Mouse (Mus musculus): ENCODE results near the gene Mettl18. TPM values are rescaled to one million over a fixed set of nuclear protein-coding genes. Genes with fewer than 3 reads are reported as not detected.
A peak's percentile ranks its signal among the peaks of the same experiment; 100 is the strongest.
"Not testable (repeated sequence)": the region's sequence is repeated elsewhere in the genome, so short reads cannot be mapped to it uniquely, and the experiment has no call there.

Gene Mettl18
- total RNA-seq (2021), result 1 to 10 TPM; 4.1 to 4.5 TPM

DNA sequence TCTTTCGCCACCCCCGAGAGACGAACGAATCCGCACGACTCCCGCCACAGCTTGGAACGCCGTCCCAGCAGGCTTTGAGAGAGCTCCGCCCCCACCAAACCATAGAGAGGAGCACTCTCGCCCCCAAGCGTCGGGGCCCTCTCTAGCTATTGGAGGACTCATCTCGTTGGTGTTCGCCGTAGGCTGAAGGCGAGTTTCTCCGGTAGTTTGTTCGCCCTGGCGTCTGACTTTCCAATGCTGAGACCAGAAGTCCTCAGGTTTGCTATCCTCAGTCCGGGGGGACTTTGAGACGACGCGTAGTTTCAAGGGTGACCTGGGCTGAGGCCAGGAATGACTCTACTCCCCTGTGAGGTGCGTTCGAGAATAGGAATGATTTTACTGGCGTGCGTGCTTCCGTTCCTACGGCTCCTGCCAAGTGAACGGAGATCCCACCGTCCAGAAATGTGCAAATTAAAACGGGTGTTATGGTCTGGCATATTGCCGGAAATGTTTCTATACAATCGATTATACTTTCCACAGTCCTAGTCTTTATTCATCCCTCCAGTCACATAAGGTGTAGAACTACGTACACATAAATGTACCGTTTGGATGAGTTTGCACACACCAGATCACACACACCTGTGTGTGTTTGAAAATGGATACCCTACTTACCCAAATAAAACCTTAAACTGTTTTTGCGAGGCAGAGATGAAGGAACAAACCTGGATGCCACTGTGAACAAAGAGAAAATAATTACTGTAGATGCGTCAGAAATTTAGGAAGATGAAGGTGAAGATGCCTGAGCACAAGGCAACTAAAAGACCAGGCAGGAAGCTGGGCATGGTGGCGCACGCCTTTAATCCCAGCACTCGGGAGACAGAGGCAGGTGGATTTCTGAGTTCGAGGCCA, at the start of gene Mettl18, which contains the start of gene BC055324:
TSS of gene Mettl18 (plus strand) at position 169 of the 888 bp plus-strand sequence.
TSS of gene BC055324 (minus strand) at position 76 of the 888 bp plus-strand sequence.
- DNase-seq, result peak; percentile 87 to 92
- intact Hi-C loops (cut with DNase I), result loop anchor here (5.0 to 10.0 kb wide), 2 partner anchors 63 to 220 kb away; partner anchors contain the start of gene Kifap3

DNA sequence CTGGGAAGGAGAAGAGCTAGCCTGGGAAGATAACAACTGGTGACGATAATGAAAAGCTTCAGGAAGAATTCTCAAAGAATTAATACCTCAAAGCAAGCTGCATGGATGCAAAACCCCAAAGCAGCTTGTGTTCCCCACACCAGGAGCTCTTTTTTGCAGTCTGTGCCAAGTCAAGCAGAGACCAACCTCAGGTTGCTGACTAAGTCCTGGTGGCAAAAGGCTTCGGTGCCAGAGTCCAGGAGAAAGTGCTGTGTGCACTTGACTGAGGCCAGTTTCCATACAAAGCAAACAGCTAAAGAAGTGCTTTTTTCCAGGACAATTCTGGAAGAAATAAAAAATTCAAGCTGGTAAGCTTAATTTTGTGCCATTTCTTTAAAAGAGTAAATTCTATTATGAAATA, 41.3 kb upstream of the Mettl18 start:
- intact Hi-C loops (cut with DNase I), result no loop called here
- no peak for DNase-seq

DNA sequence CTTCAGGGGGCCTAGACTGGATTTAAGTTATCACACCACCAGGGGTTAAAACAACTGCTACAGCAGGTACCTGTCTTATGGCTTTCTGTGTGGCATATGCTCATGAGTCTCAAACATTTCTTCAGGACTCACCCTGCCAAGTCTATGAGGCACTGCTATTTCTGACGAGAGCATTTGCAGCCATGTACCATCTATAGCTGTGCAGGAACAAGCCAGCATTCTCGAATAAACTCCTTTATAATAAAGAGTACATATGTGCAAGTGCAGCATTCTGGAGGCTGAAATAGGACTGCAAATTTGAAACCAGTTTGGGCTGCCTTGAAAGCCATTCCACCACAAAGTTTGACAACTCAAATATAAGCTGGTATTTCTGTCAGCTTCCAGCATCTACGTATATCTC, 36.7 kb upstream of the Mettl18 start:
- DNase-seq, result no peak
- intact Hi-C loops (cut with DNase I), result no loop called here

DNA sequence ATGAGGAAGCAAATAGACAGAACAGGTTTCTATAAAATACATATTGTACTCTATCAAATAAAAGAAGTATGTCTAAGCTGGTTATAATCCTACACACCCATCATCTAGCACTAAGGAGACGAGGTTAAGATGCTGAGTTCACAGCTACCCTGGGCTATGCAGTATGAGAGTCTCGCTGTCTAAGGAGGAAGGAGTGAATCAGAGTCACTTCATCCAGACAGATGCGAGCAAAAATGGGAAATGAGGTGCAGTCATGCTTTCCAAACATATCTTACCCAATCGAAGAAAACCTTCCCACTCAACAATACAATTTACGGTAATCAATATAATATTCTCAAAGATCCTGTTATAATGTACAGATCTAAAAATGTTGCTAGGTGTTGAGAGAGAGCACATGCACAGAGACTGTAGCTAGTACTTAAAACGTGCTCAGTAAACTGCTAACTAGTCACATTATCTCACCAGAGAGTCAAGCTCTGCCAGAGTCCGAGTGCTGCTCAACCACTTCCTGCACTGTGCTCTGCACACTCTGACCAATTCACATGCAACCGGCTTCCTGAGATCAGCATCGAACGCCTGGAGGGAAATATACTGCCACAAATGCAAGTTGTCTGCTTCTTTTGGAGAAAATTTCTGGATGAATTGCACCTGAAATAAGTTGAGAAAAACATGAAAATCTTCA, 30.5 kb upstream of the Mettl18 start:
- no peak for DNase-seq
- intact Hi-C loops (cut with DNase I), result no loop called here

DNA sequence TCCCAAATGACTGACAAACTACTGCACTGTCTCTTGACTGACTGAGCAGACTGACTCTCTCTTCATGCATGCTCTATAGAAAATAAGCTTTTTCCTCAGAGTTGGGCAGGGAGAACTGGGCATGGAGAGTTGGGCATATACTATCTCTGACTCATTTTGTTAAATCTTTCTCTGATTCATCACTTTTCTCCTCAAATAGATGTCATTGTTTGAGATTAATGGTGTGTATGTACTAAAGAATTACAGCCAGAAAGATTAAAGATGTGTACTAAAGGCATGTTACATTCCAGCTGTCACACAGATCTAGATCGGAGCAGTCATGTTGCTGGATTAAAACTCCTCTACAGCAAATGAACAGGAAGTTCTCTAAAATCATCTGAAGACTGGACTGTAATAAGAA, 20.2 kb upstream of the Mettl18 start:
- intact Hi-C loops (cut with DNase I), result no loop called here

DNA sequence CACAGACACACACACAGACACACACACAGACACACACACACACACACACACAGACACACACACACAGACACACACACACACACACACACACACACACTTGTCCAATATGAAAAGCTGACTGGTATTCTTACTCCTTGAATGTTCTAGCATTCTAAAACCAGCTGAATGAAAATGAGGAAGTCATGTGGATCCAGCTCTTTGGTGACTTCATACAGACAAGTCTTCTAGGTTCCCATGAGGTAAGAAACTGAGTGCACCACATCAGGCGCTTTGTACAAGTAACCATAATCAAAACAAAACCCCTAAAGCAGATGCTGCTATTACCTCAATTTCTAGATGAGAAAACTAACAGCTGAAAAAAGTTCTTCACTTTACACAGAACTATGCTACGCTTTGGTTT, 19.6 kb upstream of the Mettl18 start:
- DNase-seq, result no peak
- intact Hi-C loops (cut with DNase I), result no loop called here

More for the DNA sequence above, 20.2 kb upstream of the Mettl18 start:
- no peak for DNase-seq

DNA sequence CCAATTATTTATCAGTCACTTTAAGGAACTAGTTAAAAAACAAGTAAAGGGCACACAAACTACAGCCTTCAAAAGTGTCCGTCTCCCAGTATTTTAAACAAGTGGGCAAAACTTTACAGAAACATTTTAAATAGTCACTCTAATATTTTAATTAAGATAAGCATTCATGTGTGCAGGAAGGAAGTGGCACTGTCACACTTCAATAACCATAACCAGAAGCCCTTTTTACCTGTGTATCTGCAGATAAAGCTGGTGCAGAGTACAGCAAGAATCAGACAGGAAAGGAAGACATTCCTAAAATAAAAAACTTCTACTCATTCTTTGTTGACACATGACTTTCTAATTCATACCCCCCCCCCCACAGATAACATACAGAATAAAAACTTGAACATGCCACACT, 18.2 kb upstream of the Mettl18 start:
- intact Hi-C loops (cut with DNase I), result no loop called here
- no peak for DNase-seq

DNA sequence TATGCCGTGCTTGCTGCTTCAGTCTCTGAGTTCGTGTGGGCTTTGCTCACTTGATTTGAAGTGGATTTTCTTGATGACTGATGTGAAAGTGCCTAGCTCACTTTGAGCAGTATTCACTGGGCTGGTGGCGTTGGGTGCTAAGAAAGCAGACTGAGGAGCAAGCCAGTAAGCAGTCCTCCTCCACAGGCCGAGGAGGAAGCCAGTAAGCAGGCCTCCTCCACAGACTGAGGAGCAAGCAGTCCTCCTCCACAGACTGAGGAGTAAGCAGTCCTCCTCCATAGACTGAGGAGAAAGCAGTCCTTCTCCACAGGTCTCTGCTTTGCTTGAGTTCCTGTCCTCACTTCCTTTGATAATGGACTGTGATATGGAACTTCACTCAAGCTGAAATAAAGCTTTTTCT, 2.3 kb upstream of the Mettl18 start:
- DNase-seq, result no peak
- intact Hi-C loops (cut with DNase I), result loop anchor here (5.0 to 10.0 kb wide), 2 partner anchors 60 to 218 kb away; partner anchors contain the start of gene Kifap3

DNA sequence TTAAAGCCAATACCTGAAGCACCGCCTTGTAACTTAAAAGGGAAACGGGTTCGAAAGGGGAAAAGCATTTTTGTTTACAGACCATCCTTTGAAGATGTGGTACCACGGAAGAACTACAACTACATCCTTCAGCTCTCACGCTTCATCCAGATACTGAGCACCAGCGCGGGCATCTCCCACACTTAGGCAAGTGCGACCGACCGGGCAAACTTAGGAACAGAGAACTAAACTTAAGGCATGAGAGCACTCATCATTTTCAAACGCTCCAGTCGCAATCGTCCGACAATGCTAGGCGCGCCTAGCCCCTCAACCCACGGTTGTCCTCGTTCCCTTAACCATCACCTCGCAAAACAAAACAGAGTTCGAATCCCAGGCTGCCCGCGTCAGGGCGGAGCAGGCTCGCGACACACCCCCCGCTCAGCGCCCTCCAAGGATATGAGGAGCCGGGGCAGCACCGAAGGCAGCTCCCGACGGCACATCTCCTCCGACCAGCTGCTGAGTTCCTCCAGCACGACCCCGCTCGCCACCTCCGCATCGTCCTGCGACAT, 442 bp upstream of the Mettl18 start:
- intact Hi-C loops (cut with DNase I), result loop anchor here (5.0 to 10.0 kb wide), 2 partner anchors 62 to 219 kb away; partner anchors contain the start of gene Kifap3
- no peak for DNase-seq

DNA sequence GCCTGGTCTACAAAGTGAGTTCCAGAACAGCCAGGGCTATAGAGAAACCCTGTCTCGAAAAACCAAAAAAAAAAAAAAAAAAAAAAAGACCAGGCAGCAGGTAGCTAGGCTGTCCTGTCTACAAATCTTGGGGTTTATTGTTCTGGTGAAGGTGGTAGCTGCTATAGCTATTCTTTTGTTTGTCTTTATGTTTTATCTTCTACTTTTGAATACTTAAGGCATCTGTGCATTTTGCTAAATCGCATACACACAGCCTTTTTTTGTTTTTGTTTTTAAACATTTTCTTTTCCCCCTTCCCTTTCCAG, 872 bp downstream of the Mettl18 start:
- no peak for DNase-seq
- intact Hi-C loops (cut with DNase I), result loop anchor here (10.0 kb wide), 1 partner anchor 221 kb away; the partner anchor contains the start of gene Kifap3

DNA sequence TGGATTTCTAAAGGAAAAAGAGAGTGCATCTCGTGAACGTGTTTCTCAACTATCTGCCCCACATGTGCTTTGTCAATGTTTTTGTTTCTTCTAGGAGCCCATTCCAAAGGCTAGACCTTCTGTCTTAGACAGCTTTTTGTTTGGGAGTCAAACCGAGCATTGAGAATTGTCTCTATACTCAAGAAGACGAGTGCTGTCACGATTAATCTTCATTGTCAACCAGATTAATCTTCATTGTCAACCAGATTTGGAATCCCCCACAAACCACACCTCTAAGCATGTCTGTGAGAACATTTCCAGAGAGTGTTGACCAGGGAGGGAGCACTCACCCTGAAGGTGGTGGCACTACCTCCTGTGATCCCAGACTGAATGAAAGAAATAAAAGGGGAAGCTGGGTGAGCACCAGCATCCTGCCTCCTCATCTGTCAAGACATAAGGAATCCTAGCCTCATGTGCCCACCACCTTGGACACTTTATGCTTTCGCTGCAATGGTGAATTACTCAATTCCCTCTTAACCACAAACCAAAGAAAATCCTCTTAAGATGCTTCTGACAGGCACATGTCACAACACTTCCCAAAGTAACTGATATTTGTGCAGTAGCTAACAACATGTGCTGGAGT, 7.3 kb downstream of the Mettl18 start:
- intact Hi-C loops (cut with DNase I), result no loop called here
- DNase-seq, result no peak

DNA sequence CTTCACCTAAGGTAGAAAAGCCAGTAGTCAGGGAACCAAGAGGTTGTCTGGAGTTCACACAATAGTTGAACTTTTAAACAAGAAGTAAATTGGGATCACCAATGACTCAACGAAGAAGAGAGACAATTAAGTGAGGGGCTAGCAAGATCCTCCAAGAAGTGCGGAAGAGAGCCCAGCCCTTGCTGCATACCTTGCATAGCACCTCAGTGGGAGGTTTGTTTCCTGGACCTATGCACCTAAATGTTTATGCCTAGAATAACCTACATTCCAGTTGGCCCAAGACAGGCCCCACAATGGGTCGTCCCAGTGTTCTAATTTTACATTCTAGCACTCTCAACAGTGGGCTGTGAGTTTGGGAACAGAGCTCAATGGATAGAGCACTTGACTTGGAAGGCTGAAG, 9.6 kb downstream of the Mettl18 start:
- intact Hi-C loops (cut with DNase I), result no loop called here
- DNase-seq, result no peak

DNA sequence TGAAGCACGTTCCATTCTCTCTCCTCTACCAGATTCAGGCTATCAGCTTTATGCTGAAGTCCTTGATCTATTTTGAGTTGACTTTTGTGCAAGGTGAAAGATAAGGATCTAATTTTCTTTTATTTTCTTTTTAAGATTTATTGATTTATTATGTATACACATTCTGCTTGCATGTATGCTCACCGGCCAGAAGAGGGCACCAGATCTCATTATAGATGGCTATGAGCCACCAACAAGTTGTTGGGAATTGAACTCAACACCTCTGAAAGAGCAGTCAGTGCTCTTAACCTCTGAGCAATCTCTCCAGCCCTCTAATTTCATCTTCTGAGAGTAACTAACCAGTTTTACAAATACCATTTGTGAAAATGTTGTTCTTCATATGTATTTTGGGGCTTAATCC, 14.5 kb downstream of the Mettl18 start:
- intact Hi-C loops (cut with DNase I), result loop anchor here (5.0 kb wide), 1 partner anchor 173 kb away; no protein-coding TSS in a partner anchor
- DNase-seq, result peak; percentile 9 to 20

DNA sequence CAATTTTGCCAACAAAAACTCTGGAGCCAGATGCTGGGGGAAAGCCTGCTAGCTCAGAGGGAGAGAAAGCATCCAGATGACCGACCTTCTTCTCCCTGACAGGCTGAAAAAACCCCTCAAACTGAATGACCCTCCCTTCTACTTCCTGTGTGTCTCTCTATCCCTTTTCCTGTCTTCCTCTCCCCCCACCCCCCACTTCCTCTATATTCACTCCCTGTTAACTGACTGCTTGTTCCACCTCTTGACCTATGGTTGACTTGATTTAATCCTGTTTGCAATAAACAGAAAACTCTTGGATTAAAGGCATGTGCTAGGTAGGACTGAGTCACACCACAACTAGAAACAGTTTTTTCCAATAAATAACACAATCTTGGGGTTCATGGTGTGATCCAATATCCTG, 19.9 kb downstream of the Mettl18 start:
- DNase-seq, result no peak
- intact Hi-C loops (cut with DNase I), result no loop called here

DNA sequence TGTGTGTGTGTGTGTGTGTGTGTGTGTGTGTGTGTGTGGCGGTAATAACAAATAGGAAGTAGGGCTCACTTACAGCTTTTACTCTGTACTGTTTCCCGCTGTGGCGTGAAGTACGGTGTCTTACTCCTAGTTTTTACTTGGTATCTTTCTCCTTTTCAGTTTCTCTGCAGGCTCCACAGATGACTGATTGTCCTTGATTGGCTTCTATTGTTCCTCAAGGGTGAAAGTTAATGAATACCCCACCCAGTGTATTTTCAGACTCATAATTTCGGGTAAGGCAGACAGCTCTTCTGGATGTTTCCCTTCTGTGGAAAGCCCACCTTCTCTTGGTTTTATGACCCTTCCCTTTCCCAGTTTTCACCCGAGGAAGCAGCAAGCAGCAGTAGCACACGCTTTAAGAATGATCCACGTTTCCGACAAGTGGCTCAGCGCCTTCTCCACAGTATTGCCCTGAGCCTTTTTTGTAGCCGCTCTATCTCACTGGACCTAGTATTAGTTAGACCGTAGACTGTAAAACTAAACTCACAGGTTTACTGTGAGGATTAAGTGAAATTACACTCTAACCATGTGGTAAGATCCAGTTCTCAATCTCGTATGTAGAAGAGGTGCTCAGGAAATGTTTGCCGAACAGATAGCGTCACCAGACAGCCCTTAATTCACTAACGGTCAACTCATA, 23.7 kb downstream of the Mettl18 start:
- no peak for DNase-seq
- intact Hi-C loops (cut with DNase I), result no loop called here

DNA sequence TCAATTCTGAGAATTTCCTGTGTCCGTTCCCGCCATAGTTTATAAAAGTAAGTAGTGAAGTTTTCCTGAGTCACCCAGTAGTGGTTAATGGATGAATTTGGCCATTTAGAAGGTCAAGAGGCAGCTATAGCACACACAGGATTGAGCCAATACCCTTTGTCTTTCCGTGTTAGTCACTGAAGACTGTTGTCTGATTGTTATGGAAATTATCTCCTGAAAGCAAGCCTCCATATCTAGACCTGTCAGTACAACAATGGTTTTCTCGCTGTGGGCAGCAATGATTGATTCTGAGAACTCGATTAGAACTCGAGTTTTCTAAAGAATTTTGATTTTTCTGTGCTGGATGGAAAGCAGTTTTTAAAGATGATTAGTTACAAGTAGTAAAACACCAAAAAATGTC, 25.1 kb downstream of the Mettl18 start:
- intact Hi-C loops (cut with DNase I), result no loop called here
- no peak for DNase-seq

DNA sequence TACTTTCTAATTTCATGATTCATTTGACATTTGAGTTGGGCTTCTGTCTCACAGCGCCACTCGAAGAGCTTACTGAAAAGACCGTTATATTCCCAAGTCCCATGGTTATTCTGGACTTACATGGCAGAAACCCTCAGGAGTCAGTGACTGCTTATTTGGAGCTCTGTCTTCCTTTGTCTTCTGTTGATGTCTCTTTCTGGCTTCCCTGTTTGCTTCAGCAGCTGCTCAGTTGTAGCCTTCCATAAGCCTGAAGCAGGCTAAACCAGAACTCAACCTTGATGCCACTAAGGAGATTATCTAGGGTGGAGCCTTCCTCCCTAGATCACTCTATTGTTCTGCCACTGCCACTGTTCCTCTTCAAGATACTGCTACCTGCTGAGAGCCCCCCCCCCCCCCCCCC, 26.1 kb downstream of the Mettl18 start:
- intact Hi-C loops (cut with DNase I); DNase-seq: not testable (repeated sequence)

DNA sequence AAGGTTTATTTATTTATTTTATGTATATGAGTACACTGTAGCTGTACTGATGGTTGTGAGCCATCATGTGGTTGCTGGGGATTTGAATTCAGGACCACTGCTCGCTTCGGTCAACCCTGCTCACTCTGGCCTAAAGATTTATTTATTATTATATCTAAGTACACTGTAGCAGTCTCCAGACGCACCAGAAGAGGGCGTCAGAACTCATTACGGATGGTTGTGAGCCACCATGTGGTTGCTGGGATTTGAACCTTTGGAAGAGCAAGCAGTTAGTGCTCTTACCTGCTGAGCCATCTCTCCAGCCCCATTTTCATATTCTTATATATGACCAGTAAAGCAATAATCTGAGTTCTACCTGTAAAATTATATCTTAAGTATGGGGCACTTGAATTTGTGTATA, 27.4 kb downstream of the Mettl18 start:
- DNase-seq; intact Hi-C loops (cut with DNase I): not testable (repeated sequence)

DNA sequence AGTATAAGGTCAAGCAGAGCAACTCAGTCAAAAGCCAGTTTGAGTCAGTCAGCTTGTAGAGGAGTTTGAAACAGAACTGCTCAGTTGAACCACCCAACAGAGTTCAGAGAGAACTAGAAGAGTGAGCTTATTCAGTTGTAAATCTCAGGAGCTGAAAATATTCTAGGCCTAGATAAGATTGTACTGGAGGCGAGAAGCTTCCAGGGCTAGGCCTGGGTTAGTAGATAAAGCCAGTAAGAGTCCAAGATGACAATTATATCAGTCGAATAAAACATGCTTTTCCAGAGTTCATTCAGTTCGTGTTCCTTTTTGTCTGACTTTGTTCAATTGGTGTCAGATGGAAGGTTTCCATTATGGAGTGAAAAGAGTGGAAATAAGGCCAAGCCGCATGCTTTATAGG, 31.0 kb downstream of the Mettl18 start:
- no peak for DNase-seq
- intact Hi-C loops (cut with DNase I), result no loop called here

DNA sequence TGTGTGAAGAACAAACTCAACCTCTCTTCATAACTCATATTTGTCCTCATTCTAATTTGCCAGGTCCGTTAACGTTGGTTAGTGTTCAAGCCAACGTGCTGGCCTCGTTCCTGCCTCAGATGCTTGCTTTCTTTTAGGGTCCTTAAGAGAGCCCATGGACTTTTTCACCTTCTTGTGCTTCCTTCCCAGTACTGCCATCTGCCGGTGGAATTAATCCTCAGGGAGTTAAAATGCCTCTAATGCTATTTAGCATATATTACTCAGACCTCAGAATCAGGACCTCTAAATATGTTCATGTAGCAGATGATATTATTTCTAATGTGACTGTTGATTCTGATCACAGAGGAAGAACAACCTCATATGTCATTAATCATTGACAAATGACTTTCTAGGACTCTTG, 32.7 kb downstream of the Mettl18 start:
- peak in 1 of 2 experiments; percentile 15 for DNase-seq
- intact Hi-C loops (cut with DNase I), result no loop called here
